Mouse (Mus musculus): Measurements from ENCODE around the gene Wdfy4.

The Wdfy4 gene

DNA sequence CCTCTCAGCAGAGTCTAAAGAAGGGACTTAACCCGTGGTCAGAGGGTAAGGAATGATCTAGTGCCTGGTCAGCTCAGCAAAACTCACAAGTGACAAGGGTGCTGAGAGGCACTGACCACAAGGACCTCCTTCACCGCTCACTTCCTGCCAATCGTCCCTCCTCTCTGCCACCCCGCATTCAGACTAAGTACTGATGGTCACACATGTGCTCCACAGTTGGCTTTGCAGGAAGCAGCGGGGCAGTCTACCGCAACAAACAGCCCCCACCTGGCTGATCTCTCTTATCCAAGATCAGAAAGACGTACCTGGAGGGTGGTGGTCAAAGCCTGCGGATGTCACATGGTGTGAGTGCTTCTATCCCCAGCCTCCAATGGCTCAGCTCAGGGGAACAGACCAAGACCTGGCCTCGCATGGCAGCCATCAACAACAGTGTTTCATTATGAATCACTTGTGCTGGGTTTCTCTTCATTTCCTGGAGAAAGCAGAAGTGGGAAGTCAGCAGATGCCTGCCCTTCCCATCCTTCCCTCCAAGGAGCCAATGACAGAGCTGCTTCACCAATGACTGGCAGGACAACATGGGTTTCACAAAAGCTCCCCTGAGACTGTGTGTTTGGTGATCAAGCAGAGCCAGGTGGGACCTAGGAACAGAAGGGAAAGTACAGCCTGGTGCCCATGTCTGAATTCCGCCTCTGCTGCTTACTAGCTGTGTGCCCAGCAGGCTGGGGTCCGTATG, at the start of gene Wdfy4:
Gene Wdfy4, minus strand, starts transcription at position 441 of the 733 bp plus-strand sequence.
- DNase-seq, result no peak

DNA sequence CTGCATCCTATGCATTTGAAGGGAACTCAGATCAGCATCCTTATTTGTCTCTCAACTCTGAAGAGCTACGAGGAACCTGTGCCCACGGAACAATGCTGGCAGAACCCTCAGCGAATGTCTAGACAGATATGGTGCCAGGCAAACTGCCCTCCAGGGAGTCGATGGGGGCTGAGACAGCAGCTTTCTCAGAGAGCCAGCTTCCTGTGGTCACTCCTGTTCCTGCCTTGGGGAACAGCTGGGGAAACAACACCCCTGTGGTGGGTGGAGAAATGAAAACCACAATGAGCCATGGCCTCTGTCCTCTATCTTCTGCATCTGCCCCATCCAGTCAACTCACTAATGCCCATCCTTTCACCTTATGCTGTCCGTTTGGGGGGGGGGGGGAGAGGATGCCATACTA, 46.7 kb upstream of the Wdfy4 start:
- DNase-seq, result no peak

DNA sequence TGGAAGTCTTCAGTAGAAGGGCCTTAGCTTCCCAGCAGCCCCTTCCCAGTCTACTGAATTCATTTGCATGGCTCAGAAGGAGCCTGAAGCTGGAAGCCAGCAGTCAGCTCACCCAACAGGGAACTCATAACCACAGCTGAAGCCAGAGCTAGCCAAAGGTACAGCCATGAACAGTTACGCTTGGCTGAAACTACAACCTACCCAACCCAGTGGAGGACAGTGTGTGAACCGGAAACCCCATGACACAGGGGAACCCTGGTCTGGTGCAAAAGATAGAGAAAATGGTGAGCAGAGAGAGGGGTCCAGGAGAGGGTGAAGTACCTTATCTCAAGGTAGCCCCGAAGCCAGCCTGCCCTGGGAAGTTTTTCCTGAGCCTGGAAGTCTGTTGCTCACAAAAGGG, 46.0 kb upstream of the Wdfy4 start:
- DNase-seq, result no peak

DNA sequence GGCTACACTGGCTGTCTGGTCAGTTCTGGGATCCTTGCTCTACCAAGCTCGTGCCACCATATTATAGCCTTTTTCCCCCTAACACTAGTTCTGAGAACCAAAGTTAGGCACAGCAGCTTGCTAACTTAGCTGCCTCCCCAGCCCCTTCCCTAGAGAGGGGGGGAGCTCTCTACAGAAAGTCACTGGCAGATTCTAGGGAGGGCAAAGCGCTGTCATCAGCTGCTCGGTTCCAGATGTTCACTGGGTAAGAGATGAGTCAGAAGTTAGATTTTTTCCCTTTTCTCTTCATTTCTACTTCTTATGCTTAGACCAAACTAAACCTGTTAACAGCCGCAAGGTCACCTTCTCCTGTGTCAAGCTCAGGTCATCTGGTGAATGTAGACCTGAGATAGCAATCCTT, 45.4 kb upstream of the Wdfy4 start:
- DNase-seq, result no peak

DNA sequence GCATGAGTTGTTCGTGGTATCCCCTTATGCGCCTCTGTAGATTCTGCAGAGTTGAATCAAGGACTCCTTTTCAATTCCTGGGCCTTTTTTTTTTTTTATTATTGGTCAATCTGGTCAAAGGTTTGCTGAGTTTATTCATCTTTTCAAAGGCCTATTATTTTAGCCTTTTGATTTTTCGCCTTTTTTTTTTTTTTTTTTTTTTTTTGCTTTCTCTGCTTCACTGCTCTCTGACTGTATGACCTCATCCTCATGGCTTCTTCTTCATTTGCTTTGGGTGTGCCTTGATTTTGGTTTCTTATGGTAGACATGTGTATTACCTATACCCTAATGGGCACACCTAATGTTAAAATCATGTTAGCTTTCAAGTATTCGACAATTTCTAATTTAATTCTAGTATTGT, 39.9 kb upstream of the Wdfy4 start:
- no peak for DNase-seq

DNA sequence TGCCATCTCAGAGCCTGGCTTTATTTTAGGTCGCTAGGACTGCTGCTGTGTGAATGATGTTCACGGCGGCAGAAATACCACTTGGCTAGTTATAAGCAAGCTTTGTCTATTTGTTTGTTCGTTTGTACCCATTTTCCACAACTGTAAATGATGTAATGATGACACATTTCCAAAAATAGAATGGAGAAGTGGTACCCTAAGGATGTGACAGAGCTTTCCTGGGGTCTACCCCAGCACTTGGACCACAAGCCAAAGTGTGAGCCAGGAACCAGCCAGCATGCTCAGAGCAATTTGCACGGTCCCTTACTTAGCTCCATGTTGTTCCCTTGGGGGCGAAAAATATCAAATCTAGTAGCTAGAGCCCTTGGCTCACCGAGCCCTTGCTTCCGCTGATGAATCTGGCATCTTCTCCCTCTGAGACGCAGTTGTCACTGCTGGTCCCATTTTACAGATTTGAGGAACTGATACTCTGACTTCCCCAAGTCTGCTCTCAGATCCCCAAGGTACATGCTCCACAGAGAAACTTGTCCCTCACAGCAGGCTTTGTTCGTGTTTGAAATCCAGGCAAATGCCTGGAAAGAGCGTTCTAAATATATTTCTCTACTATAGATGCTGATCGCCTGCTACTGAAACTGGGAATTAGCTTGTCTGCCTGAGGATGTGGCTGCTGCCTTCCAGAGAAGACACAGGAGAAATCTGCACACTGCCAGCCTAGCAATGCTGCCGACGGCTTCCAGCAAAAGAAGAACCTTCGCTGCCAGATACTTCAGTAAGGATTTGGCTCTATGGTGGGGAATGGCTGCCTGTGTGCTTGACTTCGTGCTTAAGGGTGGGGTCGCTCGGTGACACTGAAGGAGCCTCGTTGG, 31.3 kb upstream of the Wdfy4 start:
- no peak for DNase-seq

DNA sequence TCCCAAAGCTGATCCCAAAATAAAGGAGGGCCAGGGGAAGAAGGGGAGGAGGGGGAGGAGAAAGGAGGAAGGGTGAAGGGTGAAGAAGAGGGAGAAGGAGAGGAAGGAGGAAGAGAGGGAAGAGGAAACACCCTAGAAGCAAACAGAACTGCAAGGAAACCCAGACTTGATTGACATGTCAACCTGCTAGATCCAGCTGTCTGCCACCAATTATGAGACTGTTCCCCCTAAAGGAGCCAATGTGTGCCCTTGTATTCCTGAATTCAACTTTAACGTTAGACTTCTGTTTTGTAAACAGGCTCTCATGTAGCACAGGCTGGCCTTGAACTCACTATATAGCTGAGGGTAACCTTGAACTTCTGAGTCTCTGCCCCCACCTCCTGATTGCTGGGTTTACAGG, 29.9 kb upstream of the Wdfy4 start:
- DNase-seq, result no peak

DNA sequence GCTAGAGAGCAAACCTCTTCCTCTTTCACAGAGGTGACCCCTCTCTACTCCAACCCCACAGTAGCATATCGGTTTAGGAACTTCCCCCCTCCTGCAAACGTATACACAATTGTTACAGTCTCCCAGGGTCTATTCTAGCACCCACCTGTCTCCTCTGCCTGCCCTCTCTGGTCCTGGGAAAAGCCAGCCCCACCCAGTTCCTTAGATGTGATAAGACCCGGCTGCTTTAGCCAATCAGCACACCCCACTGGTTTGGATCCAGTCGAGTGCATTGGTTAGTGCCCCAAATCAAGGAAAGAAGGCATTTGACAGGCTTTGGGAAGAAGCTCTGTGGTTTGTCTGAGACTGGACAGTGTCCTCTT, 29.4 kb upstream of the Wdfy4 start:
- DNase-seq, result no peak

DNA sequence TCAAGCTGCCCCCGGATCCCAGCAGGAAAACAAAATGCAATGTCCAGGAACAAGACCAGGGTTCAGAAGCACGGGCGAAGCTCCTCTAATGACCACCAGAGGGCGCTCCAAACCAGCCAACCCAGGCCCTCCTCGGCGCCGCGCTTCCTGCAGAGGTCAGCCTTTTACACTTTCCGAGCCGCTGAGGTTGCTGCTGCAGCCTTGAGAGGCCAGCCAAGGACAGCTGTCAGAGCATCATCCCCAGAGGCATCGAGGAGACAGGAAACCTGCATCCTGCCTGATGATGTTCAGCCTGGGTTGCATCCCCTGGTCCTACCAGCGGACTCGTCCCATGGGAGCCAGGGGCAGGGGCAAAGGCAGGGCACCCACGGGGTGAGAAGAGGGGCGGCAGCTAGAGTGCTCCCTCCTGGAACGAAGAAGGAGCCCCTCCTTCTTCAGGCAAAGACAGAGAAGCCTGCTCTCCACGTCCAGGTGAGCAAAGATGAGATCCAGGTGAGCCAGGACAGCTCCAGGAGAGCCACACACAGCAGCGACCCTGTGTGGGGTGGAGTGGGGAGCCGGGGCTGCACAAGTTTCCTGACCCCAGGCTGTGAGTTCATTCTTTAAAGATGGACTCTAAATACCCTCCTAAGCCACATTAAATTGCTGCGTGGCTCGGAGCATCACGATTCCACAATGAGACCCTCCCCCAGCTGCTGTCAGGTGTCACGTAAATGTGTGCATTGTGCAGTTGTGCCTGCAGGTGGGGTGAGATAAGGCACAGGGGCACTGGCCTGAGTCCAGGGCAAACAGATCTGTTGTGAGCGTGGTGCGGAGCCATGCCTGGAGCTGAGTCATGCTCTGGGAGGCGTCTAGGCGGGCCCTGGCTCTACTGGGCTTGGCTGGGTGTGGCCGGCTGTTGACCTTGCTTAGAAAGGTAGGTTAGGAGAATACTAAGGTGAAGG, 28.8 kb upstream of the Wdfy4 start, which contains the start of gene Arhgap22:
Gene Arhgap22, plus strand, starts transcription at position 204 of the 944 bp plus-strand sequence.
- peak; percentile 71 for DNase-seq

DNA sequence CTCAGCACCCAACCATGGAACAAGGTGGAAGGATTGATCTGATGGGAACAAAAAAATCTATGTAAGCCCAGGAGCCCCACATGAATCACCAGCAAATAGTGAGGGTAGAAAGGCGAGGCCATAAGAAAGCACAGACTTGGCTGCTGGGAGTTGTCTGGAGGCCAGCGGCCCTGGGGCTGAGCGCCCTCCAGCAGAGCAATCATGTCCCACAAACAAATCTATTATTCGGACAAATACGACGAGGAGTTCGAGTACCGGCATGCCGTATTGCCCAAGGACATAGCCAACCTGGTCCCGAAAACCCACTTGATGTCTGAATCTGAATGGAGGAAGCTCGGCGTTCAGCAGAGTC, 27.6 kb upstream of the Wdfy4 start:
- DNase-seq, result no peak

DNA sequence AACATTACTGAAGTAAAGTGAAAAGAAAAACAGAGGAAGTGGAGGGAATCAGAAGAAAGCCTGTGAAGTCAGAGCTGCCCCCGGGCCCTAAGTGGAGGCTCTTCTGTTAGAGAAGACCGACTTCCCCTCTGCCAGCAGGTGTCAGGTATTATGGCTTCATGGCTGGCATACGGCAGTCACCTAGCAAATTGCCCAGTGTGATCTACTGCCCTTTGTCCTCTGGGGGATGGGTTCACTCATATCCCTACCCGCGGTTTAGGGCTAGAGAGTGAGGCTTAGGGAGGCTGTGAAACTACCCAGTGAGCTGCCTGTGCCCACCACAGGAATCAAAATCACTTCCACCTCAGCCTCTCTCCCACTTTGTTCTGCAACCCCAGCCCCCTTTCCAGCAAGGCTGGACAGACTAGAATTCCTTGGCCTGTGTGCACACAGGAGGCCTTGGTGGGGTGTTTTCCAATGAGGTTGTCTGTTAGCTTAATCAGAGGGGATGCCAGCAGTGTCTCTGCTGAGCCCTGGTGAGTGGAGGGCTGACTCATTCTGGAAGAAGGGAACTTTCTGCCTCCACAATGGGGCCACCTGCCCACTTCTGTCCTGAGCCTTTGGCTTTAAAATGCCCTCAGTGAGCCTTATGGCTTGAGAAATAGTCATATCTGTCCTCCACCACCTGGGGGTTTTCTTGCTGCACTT, 27.1 kb upstream of the Wdfy4 start:
- DNase-seq, result no peak

DNA sequence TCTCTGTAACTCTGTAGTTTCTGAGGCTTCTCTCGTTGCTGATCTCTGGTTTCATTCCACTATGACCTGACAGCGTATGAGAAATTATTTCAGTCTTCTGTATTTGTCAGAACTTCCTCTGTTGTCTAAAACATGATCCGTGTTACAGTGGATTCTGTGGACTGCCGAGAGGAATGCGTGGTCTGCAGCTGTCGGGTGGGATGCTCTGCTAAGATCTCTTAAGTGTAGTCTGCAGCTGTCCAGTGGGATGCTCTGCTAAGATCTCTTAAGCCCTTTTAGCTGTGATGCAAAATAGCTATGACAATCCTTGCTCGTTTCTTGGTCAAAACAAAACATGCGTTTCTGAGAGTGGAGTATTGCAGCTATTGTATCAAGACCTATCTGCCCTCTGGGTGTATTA, 25.5 kb upstream of the Wdfy4 start:
- no peak for DNase-seq

DNA sequence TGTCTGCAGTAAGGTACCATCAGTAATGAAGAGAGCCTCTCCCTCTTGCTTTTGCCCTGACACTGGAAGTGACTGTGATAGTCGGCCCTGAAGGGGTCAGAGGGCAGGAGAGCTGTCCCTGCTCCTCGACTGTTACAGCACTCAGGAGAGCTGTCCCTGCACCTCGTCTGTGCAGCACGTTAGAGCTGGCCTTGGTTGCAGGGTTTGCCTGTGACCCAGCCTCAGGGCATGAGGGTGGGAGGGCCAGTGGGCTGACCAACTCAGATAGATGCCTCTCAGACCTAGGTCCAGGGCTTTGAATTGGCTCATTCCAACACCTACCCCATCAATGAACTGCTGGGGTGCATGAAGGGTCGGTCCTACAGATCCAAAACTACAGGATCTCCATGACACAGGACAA, 23.0 kb upstream of the Wdfy4 start:
- DNase-seq, result no peak

DNA sequence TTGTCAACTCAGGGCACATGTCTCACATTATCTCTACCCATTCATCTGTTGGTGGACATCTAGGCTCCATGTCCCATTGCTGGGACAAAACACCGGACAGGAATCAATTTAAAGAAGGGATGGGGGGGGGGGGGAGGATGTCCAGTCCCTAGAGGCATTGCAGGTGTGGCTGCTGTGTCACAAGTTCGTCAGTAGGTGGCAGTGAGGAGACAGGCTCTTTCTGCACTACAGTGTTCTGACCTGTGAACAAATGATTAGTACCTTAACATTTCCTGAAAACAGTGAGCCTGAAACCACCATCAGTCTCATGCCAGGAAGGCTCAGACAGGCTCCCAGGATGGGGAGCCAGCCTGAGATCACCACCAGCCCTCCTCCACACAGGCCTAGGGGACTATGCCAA, 21.7 kb upstream of the Wdfy4 start:
- no peak for DNase-seq

DNA sequence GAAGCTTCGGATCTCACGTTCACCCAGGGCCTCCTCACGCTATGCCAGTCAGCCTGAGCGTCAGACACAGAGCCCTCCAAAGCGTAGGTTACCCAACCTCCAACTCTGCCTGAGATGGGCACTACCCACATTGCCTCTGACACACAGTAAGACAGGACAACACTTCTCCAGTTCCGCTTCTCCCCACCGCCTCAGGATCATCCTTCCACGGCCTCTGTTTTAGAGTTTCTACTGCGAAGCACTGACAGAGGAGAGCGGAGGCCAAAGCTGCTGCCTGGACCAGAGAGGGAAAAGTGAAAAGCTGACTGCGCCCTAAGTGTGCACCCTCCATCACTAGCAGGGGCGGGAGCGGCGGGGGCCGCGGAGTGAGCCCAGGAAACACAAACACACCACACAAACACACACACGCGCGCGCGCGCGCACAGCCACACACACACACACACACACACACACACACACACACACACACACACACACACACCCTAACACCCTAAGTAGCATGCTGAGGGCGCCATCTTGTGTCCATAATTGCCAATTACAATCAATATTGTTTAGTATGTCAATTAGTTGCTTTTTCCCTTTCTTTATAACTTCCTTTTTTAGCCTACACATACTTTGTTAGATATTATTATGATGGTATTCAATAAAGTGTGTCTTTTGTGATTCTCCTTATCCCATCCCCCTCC, 20.1 kb upstream of the Wdfy4 start:
- DNase-seq, result no peak

DNA sequence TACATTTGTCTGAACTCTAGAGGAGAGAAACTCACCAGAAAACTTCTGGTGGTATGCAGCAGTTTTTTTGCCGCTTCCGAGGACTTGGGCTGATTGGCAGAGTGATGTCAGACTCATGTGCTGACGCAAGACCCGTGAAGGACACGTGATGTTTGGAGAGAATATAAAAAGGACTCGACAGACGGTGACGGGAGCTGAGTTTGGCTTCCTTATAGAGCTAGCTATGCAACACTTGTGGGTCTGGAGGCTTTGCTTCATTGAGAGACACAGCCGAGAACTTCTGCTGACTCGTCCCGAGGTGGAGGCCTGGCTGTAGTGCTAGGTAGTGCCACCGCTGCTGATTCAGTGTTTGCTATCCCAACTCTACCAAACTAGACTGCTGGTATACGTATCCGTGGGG, 18.5 kb upstream of the Wdfy4 start:
- DNase-seq, result no peak

DNA sequence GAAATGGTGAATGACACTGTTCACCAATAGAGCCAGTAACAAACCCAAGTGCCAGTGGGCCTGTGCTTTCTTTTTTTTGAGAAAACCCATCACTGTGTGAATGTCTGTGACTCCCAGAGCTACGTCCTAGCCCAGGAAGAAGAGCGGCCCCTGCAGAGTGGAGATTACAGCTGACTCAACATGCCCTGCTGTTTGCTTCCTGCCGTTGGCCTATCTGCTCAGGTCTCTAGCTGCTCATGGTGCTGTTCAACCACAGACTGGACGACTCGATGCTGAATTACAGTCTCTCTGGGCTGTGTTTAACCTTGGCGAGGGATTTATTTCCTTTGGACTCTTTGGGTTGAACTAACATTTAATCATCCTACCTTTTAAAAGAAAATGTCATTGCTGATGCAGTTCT, 17.6 kb upstream of the Wdfy4 start:
- DNase-seq, result no peak

DNA sequence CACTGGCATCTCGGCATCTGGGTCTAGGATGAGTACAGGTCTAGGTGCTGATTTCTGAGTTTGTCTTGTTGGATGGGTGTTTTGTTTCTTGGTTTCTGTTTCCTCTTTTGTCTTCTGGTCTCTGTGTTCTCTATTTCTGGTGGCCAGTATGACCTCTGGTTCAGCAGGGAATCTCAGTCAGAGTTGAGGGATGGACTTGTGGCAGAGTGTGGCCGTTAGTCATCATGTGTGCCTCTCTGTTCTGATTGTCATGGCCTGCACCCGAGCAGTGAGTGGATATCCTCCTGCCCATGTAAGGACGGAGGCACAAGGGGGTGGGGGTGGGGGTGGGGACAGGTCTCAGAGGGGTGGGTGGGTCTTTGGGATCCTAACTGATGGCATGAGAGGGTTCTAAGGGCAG, 16.9 kb upstream of the Wdfy4 start:
- DNase-seq, result no peak

DNA sequence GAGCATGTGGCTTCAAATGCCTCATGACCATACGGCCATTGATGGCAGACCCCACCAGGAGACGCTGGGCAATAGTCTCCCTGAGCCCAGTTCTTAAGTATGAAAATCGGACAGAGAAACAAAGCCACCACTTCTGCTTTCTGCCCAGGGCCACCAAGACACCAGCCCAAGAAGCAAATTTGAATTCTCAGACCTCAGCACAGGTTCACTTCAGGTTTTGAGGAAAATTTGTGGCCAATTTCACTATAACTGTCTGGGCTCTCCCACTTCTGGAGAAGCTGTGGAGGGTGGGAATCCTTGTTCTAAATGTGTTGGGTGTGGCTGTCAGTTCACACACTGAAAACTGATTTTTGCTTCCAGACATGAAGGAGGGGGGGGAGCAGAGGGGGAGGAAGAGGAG, 8.9 kb upstream of the Wdfy4 start:
- no peak for DNase-seq

DNA sequence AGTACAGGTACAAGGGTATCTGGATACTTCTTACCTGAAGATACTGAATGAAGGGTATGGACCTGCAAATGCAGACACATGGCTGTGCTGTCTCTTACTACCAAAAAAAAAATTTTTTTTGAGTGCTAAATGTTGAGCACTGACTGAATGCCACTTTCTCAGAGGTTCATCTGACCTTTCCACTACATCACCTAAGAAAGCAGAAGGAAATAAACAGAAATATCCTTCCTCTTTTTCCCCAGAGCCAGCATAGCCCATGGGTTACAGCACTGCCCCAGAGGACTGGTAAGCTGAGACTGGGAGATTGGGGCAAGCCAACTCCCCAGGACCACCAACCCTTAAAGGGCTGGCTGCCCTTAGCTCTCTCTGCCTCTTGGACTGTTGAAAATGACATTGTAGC, 8.5 kb upstream of the Wdfy4 start:
- DNase-seq, result no peak

DNA sequence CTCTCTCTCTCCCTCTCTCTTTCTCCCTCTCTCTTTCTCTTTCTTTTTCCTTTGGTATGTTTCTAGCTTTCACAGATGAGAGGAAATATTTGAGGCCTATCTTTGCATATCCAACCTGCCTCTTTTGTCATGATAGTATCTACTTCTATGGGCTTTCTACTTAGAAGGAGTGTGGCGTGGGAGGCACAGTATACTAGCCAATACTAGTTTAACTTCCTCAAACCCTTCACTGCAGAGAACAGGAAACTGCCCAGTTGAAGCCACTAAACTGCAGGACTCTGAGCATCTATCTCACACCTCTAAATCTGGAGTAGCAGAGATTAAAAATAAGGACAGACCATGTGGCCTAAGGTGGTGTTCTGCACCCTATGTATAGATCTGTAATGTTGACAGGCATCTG, 5.3 kb upstream of the Wdfy4 start:
- DNase-seq, result no peak

DNA sequence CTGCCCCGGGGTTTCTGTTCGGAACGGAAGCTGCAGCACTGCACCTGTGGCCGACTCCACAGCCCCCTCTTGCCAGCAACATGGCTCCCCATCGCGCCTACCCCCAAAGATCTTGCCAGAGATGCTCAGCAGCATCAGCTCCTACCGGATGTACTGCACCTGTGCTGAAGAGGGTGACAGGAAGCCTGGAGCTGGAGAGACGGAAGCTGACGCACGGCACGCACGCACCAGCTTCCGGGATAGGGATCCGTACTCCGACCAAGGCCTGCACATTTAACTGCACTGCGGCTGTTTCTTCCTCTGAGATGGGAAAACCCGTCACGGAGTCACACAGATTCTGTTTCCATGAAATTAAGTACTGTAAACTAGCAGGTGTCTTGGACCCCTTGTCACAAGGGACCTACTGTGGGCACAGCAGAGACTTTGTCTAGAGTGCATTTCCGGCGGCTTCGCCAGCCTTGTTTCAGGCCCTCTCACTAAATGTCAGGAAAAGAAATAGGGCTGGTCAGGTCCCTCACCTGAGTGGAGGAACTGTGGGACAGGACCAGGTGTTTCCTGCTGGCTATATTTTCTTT, 4.6 kb upstream of the Wdfy4 start:
- no peak for DNase-seq

All from cerebellum, adult 11 months (tissue).